Mouse (Mus musculus): Measurements from ENCODE around the gene Vmn2r92.
"Not testable (repeated sequence)": the region's sequence is repeated elsewhere in the genome, so short reads cannot be mapped to it uniquely, and the experiment has no call there.

The Vmn2r92 gene

GRCm38 (mm10) chr17:18151587-18151986 is at the start of gene Vmn2r92:
Gene Vmn2r92 (plus strand): TSS chr17:18151887.
- TF ChIP-seq GATA4 (IDR thresholded peaks at IDR 0.05; ENCODE audit: insufficient replicate concordance, low read length) = not testable (repeated sequence)

GRCm38 (mm10) chr17:18189732-18190131 is 38.0 kb downstream of the Vmn2r92 start:
- TF ChIP-seq GATA4 (IDR thresholded peaks at IDR 0.05; ENCODE audit: insufficient replicate concordance, low read length) = no peak

GRCm38 (mm10) chr17:18221300-18221699 is 69.6 kb downstream of the Vmn2r92 start:
- no peak for TF ChIP-seq GATA4 (IDR thresholded peaks at IDR 0.05; ENCODE audit: insufficient replicate concordance, low read length)

- no peak for TF ChIP-seq GATA4 (IDR thresholded peaks at IDR 0.05; ENCODE audit: insufficient replicate concordance, low read length)
These were observed 80.3 kb downstream of the Vmn2r92 start for GRCm38 (mm10) chr17:18231996-18232395.

GRCm38 (mm10) chr17:18236931-18237330 is 85.2 kb downstream of the Vmn2r92 start:
- TF ChIP-seq GATA4 (IDR thresholded peaks at IDR 0.05; ENCODE audit: insufficient replicate concordance, low read length) = no peak

Data from liver, adult (tissue).